Mouse (Mus musculus) thymus, postnatal 36 days (tissue): ENCODE measurements around the gene A630095N17Rik.

ENCODE experiments used
- DNase-seq, 2 experiments: peaks; one replicate each; pipeline ENCODE4 v3.0.0; 2022; ENCODE audit warnings: mixed read lengths in 2 of 2

A630095N17Rik gene

DNA sequence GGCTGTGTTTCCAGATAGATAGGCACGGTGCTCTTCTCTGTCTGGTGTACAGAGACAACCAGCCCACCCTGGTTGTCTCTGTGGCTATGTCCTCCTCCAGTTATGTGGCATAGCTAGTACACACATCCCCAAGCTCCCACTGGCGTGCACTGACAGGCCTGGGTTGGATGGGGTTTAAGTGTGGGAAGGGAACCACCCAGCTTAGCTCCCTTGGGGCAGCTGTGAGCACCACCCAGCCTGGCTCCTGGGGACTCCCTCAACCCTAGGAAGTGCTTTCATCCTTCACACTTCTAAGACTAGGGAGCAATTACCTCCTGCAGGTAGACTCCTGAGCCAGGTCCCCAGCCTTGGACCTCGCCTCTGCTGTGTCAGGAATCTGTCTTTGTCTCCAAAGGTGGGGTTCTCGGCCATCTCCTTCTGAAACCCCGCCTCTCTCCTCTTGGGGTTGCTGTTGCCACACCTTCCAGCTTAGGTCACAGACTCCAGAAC is at the start of gene A630095N17Rik:
TSS of gene A630095N17Rik (minus strand) at position 439 of the 489 bp plus-strand sequence.
- DNase-seq: no peak

DNA sequence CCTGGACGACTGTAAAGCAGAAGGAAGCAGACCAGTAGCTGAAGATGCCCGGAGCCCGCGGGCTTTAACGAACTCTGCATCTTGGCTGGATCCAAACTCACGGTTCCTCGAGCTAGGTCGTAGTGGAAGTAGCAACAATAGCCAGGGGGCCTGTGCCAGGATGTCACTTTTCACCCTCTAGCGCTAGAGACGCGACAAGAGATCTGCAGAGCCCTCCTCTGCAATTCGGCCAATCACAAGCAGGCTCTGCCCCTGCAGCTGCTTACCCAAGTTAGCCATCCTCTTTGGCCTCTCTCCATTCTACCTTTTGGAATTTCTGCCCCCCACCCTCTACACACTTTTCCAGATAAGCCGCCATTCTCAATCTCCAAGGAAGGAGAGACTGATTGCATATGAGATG is 46.3 kb upstream of the A630095N17Rik start, which contains the start of gene Resp18:
TSS of gene Resp18 (minus strand) at position 188 of the 400 bp plus-strand sequence.
- no peak for DNase-seq

DNA sequence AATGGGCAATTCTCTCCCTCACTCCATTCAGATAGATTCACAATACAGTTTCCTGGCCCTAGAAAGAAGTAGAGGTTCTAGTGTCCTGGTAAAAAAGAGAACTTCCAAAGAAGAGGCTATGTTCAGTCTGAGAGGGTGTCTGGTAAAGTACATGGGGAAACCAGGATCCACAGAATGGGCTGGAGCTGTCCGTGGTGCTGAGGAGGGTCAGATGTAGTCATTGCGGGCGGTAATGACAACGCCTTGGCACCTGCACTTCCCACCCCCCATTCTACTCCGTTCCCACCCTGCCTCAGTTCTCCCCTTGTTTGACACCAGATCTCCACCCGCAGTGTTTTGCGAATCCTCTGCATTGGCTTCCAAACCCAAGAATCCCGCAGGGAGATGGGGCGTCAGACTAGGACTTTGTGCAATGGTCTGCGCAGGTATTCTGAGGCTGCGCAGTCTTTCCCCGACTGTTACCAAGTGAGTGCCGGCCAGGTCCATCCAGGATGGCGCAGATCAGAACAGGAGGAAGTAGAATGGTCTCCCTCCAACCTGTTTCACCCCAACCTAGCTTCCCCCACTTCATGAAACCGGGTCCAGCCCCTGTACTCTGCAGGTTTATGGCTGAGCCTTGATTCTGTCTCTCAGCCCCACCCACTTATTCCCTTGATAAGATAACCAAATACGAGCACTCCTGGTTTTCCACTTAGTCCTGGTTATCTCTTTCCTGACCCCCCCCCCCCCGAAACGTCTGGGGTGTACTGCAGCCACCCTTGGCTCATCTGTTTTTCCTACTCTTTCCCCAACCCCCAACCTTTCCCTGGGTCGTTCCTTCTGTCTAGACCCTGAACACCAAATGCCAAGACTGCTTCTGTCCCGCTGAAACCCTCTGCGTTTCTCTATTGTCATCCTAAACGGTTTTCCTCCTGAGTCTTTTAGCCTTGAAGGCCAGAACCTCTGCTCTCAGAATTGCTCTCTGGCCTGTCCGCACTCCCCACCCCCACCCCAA is 45.6 kb upstream of the A630095N17Rik start:
- DNase-seq: peak; percentile 12 to 28

DNA sequence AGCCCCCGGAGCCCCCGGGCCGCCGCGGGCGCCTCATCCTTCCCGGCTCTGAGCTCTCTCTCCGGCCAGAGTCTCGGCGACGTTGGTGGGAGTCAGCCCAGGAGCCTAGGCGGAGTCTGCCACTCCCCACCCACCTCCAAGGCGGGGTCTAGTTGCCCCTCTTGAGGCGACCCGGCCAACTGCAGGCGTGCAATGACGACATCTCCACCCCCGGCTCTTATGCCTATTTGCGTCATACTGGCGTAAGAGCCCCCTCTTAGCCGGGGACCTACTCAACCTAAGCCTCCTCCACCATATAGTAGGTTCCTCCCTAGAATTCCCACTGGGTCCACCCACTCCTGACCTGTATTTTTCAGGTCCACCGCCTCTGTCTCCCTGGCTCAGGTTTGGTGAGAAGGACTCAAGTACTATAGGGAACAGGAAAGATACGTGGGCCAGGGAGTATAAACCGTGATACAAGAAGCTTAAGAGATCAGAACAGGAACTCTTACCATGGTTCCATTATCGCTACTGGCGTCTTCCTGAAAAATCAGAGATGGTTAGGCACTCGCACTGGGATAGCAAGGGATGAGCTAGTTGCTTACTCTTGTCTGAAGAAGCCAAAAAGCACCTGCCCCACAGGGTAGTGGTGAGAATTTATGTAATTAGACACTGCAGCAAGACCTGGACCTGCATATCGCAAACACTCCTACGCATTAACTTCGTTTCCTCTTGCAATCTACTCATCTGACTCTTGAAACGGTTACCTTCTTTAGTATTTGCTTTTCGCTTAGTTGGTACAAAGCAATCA is 32.4 kb upstream of the A630095N17Rik start, which contains the start of gene Ptprn:
TSS of gene Ptprn (minus strand) at position 412 of the 790 bp plus-strand sequence.
- peak in 1 of 2 experiments; percentile 9 for DNase-seq

DNA sequence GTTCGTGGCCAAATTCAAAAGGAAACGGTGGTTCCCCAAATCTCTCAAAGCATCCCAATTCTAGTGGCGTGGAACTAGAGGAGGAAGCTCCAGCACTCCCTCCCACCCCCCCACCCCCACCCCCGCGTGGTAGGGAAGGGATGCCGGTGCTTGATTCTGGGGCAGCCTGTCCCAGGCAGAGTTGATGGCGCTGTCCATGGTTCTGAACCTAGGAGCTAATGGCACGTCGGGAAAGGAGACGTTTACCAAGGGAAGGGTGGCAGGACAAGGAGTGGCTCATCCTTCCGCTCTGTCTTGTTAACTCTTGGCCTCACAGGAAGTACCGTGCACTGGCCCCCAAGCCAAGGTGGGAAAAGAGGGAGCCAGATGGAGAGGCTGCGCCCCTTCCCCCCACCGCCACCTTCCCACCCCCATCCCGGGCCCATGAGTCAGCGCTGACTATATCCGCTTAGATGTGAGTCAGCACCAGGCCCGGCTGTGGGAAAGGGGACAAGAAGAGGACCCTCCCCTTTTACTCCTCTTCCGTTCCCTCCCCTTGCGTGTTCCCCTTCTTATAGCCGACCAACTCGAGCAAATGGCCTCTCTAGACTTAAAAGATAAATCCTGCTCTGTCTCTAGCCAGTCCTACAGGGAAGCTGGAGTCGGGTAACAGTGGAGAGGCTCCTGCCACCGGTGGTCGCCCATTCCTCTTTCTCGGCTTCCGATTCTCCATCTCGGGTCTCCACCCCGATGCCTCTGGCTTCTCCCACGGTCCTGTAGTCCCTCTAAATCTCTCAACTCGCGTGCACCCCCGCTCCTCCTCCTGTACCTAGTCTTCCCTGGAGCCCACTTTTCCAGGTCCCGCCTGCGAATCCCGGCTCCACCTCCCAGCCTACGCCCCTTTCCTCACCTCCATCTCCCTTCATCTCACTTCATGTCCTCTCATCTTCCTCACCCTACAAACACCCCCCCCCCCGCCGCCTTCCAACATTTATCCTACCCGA is 31.4 kb upstream of the A630095N17Rik start:
- peak; percentile 41 to 48 for DNase-seq

DNA sequence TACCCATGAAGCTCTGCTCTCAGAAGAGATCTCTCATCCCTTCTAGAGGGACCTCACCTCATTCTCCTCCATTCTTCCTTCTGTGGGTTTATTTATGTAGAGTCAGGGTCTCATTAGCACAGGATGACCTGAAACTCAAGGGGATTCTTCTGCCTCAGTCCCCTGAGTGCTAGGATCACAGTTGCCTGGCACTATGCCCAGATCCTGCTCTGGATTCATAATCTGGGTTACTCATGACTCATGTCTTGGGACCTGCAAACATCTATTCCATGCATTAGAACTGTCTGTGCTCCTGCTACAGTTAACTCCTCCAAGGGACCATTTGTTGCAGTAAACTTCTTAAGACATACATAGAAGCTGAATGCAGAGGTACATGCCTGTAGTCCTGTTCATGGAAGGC is 29.4 kb upstream of the A630095N17Rik start:
- no peak for DNase-seq

DNA sequence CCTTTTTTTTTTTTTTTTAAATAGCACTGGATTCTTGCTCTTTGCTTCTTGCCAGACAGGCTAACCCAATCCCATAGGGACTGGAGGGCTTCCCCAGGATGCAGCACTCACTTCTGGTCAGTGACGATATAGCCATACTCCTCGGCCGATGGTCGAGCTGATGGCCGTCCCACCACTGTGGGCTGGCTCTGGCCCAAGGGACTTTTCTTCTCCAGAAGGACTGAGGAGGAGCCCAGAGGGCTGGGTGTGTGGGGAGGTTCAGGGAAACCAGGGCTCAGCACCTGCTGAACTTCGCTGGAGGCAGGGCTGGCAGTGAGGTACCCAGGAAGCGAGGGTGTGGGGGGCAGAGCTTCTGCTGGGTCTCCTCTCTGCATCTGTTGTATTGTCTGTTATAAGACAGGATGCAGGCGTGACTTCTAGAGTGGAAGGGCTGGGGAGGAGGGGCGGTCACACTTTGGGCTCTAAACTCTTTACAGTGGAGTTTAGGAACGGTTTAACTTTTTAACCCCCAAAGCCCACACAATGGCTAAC is 23.7 kb upstream of the A630095N17Rik start:
- DNase-seq: peak; percentile 60 to 78

DNA sequence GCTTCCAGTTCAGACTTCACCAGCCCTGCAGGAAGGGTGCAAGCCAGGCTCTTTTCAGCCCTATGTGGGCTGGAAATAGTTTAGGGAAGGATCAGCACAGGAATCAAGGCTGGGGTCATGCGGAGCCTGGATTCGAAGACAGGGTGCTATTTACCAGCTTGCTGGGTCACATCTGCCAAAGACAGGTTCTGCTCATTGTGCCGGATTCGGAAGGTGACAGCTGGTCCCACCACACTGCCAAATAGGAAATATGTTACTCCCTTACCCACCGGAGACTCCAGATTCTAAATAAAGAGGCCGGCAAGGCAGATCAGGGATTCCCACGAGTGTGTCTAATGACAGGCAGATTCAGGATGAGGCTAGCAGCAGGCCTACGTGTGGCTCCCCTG is 22.7 kb upstream of the A630095N17Rik start:
- DNase-seq: no peak

DNA sequence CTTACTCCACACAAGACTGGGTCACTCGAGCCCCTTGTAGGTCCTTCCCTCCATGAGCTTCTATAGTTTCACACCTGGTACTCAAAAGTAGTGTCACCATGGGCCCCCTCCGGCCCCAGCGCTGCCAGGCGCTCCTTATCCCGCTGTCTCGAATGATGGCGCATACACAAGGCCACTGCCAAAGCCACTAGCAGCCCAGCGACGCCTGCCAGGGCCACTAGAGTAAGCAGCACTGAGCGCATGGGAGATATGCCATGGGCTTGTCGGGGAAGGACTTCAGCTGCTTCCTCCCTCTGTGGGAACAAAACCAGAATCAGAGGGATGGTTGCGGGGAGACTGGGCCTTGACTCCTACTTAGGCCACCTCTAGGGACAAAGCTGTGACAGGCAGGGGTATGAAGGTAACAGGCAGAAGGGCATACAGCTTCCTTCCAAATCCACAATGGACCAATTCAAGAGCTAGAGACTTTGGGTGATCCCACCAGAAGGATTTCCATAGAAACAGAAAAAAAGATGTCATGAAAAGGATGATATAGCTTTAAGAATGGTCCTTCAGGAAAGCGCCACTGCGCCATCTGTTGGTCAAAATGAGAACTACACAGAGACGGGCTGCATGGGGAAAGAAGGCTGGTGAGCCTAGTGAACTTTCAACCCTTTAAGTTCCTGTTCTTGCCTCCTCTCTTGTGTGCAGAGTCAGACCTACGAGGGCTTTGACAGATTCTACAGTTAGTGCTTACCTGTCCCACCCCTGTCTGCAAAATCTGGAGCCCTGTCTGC is 22.1 kb upstream of the A630095N17Rik start:
- DNase-seq: peak; percentile 77 to 86

DNA sequence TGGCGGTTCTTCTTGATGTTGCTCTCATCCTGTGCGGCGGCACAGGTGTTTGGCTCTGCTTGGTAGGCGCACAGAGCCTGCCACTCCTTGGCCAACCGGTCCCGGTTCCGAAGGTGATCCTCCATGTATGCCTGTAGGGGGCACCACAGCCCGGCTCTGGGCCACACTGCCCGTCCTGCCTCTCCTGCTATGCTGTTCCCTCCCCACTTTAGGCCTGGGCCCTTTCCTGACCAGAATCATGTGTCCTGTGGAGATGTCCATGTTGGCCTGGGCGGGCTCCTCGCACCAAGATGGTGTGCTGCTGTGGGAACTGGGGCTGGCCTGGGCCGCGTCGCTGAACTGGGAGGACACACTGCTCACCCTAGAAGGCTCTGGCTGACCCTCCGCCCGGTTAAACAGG is 21.1 kb upstream of the A630095N17Rik start:
- DNase-seq: no peak

DNA sequence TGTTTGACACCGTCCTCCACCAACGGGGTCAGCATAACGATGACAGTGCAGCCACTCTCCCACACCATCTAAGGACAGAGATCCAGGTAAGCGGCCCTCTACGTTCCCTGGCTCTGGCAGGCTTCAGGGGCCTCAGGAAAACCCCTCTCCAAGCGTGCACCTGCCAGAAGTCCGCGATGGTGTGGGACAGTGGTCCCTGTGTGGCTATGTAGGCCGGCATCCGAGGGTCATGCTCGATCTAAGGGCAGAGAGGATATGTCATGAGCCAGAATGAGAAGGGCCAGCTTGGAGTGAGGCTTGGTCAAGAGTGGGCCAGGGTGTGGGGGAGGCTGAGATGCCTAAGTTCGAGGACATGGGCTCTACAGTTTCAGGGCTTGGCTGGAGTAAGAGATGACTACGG is 20.4 kb upstream of the A630095N17Rik start:
- DNase-seq: no peak

DNA sequence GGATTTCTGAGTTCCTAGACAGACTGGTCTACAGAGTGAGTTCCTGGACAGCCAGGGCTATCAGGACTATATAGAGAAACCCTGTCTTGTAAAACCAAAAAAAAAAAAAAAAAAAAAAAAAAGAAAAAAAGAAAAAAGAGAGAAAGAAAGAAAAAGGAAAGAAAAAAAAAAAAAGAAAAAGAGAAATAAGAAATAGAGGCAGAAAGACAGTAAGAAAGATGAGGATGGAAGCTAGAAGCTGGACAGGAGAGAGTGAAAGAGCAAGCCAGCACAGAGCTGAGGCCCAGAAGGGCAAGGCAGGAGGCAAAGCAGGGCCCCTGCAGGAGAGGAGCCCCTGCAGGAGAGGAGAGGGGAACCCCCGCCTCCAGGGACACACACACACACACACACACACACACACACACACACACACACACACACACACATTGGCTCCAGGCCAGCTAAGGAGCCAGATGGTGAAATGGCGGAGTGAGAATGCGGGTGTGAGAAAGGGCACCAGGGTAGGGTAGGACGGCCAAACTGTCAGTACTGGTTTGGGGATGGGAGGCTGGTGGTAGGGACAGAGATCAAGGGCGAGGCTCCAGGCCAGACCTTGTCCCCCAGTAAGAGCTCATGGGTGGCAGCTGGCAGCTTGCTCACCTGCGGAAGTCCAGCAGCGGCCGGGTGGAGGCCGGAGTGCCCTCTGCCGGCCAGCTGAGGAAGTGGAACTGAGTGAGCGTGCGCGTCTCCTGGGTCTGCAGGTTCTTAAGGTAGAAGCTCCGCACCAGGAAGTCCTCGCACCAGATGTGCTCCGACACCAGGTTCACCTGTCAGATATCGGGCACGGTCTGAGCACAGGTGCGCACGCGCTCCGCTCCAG is 19.4 kb upstream of the A630095N17Rik start:
- peak; percentile 88 to 89 for DNase-seq

DNA sequence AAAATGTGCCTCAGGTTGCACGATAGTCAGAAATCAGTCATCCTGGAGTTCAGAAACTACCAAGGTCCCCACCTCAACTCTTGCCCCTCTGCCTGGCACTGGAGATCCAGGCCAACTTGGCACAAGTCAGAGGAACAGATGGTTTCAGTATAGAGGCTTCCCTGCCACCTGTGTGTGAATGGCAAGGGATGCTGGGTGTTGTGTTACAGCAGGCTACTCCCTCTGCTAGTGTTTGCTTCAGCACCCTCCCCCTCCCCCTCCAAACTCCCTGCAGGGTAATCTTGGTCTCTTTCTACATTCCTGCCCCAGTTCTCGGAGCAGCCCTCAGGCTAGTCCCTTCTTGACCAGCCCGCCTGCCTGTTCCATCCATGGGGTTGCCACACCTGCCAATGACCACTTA is 18.6 kb upstream of the A630095N17Rik start:
- DNase-seq: no peak

DNA sequence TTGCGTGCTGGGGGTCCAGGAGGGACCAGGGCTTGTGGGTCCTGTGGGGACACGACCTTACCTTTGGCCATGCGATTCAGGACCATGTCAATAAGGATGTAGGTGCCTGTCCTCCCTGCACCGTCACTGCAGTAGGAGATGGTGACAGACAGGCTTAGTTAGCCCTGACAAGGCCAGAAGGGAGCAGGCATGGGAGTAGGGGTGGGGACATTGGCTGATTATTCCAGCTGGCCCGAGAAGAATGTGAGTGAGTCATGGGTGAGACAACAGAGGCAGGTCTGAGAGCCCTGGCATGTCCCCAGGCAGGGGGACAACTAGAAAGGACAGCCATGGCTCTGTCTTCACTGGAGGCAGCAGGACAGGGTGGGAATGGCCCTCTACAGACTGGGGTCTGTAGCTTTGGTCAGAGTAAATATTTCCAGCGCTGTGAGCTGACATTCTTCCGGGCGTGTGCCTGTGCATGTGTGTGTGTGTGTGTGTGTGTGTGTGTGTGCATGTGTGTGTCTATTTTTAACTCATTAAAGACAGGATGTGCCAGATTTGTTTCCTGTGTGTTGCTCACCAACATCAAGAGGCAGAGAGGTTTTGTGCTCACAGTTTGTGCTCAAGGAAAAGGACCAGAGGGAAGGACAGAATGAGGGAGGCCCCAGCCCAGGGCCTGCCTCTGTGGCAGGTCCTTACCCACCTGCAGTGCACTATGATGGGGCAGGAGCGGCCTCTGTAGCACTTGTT is 16.3 kb upstream of the A630095N17Rik start:
- no peak for DNase-seq

DNA sequence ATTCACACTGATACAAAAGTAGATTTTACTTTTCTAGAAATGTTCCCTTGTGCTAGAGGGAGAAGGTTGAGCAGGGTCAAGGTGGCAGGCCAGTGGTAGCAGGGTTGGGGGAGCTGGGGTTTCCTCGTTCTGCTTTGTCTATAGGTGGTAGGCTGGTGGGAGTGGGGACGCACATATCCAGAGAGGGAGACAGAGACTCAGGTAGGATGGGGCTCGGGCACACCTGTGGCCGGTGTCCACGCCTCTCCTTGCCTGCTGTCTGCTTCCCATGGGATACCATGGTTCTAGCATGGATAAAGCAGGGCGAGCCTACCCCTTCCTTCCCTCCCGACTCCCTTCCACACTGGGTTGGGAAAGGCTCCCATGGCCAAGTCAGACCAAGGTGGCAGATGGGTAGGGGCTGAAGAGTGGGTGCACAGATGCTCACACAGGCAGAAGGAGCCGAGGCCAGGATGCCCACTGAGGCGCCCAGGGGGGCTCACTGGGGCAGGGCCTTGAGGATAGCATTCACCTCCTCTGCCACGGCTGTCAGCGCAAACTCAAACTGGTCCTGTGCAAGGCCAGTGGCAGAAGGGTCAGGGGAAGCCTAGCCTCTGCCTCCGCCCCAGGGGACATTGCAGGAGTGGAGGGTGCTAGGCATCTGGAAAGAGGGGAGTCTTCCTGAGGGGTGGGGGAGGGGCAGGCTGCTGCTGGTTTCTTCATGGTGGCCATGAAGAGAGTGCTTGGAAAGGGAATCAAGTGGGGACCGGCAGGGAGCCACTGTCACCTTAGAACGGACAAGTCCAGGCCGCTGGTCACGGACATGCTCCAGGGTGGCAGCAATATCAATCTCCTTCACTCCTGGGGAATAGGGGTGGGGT is 15.4 kb upstream of the A630095N17Rik start:
- DNase-seq: no peak

DNA sequence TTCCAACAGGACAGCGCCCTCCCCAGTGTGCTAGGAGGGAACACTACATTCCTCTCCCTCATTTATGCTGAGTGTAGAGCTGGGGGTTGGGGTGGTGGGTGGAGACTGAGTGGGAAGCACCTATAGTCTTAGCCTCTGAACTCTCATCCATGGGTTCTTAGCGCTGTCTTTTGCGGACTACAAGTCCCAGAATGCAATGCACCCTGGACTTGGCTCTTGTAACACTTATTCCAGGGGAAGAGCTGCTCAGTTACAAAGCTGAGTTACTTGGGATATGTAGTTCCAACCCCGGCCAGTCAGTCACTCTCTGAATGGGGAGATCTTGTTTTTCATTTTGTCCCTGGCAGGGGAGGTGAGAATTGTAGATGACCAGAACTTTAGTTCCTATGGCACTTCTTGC is 12.9 kb upstream of the A630095N17Rik start:
- no peak for DNase-seq

DNA sequence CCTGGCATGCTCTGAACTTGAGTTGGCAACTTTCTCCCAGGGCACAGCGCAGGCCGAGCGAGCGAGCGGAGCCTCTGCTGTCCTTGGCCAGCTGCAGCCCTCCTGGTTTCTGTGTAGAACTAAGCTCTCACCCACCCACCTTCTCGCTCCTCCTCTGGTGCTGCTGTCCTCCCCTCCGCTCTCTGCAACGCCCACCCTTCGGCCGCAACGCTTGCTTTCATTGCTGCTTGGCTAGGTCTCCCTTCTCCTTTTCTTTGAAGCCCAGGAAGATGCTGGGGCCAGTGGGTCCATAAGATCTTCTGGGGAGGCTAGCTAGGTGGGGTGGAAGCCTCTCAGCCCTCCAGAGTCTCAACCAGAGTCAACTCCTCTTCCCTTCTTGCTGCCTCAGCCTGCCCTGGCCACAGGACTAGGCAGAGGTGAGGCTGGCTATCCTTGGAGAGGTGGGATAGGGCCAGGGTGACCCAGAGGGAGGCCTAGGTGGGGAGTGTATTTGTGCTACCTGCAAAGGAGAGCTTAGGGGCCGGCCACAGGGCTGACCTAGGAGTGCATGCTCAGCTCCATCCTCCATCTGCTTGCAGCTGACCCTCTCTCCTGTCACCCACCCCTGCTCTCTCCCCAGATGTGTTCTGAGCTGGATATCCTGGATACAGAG is 12.4 kb upstream of the A630095N17Rik start:
- no peak for DNase-seq

DNA sequence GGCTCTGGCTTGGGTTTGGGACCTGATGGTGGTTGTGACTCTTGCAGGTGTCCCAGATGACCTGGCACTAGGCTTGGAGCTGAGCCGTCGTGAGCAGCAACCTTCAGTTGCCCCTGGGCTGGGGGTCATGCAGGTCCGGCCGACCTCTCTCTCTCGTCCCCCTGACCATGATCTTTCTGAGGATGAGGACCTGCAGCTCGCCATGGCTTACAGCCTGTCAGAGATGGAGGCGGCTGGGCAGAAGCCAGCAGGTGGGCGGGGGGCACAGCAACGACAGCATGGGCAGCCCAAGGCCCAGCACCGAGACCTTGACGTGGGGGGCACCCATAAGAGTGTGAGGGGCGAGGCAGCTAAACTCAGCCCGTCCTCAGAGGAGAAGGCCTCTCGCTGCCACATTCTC is 11.5 kb upstream of the A630095N17Rik start:
- DNase-seq: no peak
